Mouse (Mus musculus): ENCODE measurements at regions not wholly inside any gene's neighbourhood (a gene's known extent, or its start where the extent isn't known, plus 50 kb on each side); places are given as distances from the start of the nearest gene placed in this dataset.

- Histone ChIP-seq H3K9ac (ENCODE audit: insufficient read depth, low read depth) (no peak overlapping the region), H3K36me3 (replicated peaks in 1 of 2; ENCODE audit: control insufficient read depth in 1 of 2, insufficient read depth in 1 of 2, low read length in 1 of 2) (no peaks in the 10 kb centered on the region), H3K79me2 (replicated peaks; ENCODE audit: control insufficient read depth, extremely low read depth, insufficient read depth, poor library complexity, severe bottlenecking) (no peaks in the 10 kb centered on the region), H3K4me1 (ENCODE audit: control insufficient read depth in 1 of 2, insufficient read depth in 2 of 2) (peaks cover 0 to 11% of the 10 kb centered on the region in 2 experiments; a peak in 2 of 4 replicates), H3K27ac (ENCODE audit: insufficient read depth, low read depth) (no peak overlapping the region), H3K9me3 (replicated peaks; ENCODE audit: low read length) (peaks cover 4% of the 10 kb centered on the region), H3K4me3 (replicated peaks in 1 of 3; ENCODE audit: low read depth in 2 of 3, low read length in 2 of 3, poor library complexity in 1 of 3) (no peak overlapping the region), H3K27me3 (replicated peaks) (no peaks in the 10 kb centered on the region), H3K4me2 (ENCODE audit: insufficient read depth, low read depth, poor library complexity, severe bottlenecking) (no peak overlapping the region)
- dilution Hi-C loops (cut with MboI; ENCODE audit: extremely low pct_ligation_motif_present, extremely low pct_unique_long_range_greater_than_20kb, low sequenced_read_pairs), result no loop called here
- in situ Hi-C loops (cut with MboI; ENCODE audit: low pct_ligation_motif_present, low pct_unique_long_range_greater_than_20kb, low sequenced_read_pairs), result no loop called here
- no peak for TF ChIP-seq POLR2A (IDR thresholded peaks at IDR 0.05; ENCODE audit: low read depth, low read length)
- no peak for TF ChIP-seq USF2 (conservative IDR thresholded peaks at IDR 0.05; ENCODE audit: low read depth, low read length)
- TF ChIP-seq HCFC1 (IDR thresholded peaks at IDR 0.05; ENCODE audit: low read depth, low read length), result no peak
- no peak for TF ChIP-seq MEF2A (IDR thresholded peaks at IDR 0.05; ENCODE audit: borderline replicate concordance, low read depth, low read length)
- DNase-seq (ENCODE audit: extremely low read depth), result no peak
Measured at GRCm38 (mm10) chr14:61817711-61818110, 210.5 kb downstream of the Kcnrg start.

- H3K9me3 ChIP-seq (replicated peaks; ENCODE audit: low read length), result peaks cover 4% of the 10 kb centered on the region
- H3K36me3 ChIP-seq (replicated peaks in 1 of 2; ENCODE audit: control insufficient read depth in 1 of 2, insufficient read depth in 1 of 2, low read length in 1 of 2), result no peaks in the 10 kb centered on the region
- H3K27me3 ChIP-seq (replicated peaks), result no peaks in the 10 kb centered on the region
- TF ChIP-seq ZNF384 (IDR thresholded peaks at IDR 0.05; ENCODE audit: low read depth, low read length) (peak; percentile 82), KAT2A (IDR thresholded peaks at IDR 0.05; ENCODE audit: insufficient replicate concordance, low read length) (no peak), MXI1 (IDR thresholded peaks at IDR 0.05; ENCODE audit: low read depth, low read length) (no peak), IRF4 (IDR thresholded peaks at IDR 0.05; ENCODE audit: low read depth, low read length) (peak; percentile 81), ETS1 (conservative IDR thresholded peaks at IDR 0.05; ENCODE audit: low read depth, low read length) (peak; percentile 38; the same call in 1 of the 2 replicates), RAD21 (IDR thresholded peaks at IDR 0.05; ENCODE audit: low read depth, low read length) (no peak), MAFK (IDR thresholded peaks at IDR 0.05; ENCODE audit: insufficient replicate concordance, low read length) (no peak), JUN (IDR thresholded peaks at IDR 0.05; ENCODE audit: insufficient read depth, low read depth, low read length) (0 out of 2 replicates have a peak, but pooled peaks have one; percentile 41), MAZ (IDR thresholded peaks at IDR 0.05; ENCODE audit: low read depth, low read length) (no peak), JUND (conservative IDR thresholded peaks at IDR 0.05; ENCODE audit: low read depth, low read length) (peak; percentile 83), CTCF (conservative IDR thresholded peaks at IDR 0.05 in 1 of 2, IDR thresholded peaks at IDR 0.05 in 1 of 2; ENCODE audit: low read depth in 2 of 2, low read length in 2 of 2) (no peak), TBP (conservative IDR thresholded peaks at IDR 0.05; ENCODE audit: low read depth, low read length) (no peak), EP300 (IDR thresholded peaks at IDR 0.05; ENCODE audit: low read length) (peak; percentile 70), GABPA (IDR thresholded peaks at IDR 0.05; ENCODE audit: insufficient replicate concordance, low read depth, low read length) (no peak), POLR2AphosphoS2 (IDR thresholded peaks at IDR 0.05; ENCODE audit: low read depth, low read length) (no peak), MYC (IDR thresholded peaks at IDR 0.05; ENCODE audit: low read depth, low read length) (no peak), USF2 (conservative IDR thresholded peaks at IDR 0.05; ENCODE audit: low read depth, low read length) (no peak), MAX (IDR thresholded peaks at IDR 0.05; ENCODE audit: low read length) (no peak), BHLHE40 (IDR thresholded peaks at IDR 0.05; ENCODE audit: low read depth, low read length) (peak; percentile 53), UBTF (IDR thresholded peaks at IDR 0.05; ENCODE audit: low read depth, low read length) (no peak)
- no peak overlapping the region for H3K4me2 ChIP-seq (ENCODE audit: insufficient read depth, low read depth, poor library complexity, severe bottlenecking)
- no peak overlapping the region for H3K27ac ChIP-seq (ENCODE audit: insufficient read depth, low read depth)
- dilution Hi-C loops (cut with MboI; ENCODE audit: extremely low pct_ligation_motif_present, extremely low pct_unique_long_range_greater_than_20kb, low sequenced_read_pairs) (no loop called here), in situ Hi-C loops (cut with MboI; ENCODE audit: low pct_ligation_motif_present, low pct_unique_long_range_greater_than_20kb, low sequenced_read_pairs) (no loop called here)
- H3K4me3 ChIP-seq (replicated peaks in 1 of 3; ENCODE audit: low read depth in 2 of 3, low read length in 2 of 3, poor library complexity in 1 of 3), result no peak overlapping the region
- peak; percentile 40 for DNase-seq (ENCODE audit: extremely low read depth)
- no peaks in the 10 kb centered on the region for H3K79me2 ChIP-seq (replicated peaks; ENCODE audit: control insufficient read depth, extremely low read depth, insufficient read depth, poor library complexity, severe bottlenecking)
- H3K9ac ChIP-seq (ENCODE audit: insufficient read depth, low read depth), result no peak overlapping the region
- H3K4me1 ChIP-seq (ENCODE audit: control insufficient read depth in 1 of 2, insufficient read depth in 2 of 2), result peaks cover 0 to 11% of the 10 kb centered on the region in 2 experiments; a peak in 2 of 4 replicates
Measured at GRCm38 (mm10) chr14:61818365-61818764, 211.1 kb downstream of the Kcnrg start.

Measured in CH12.LX (cell line).